Mouse (Mus musculus): ENCODE measurements around the gene Ptx3. TPM values are rescaled to one million over a fixed set of nuclear protein-coding genes. Genes with fewer than 3 reads are reported as not detected.
"Not testable (repeated sequence)": the region's sequence is repeated elsewhere in the genome, so short reads cannot be mapped to it uniquely, and the experiment has no call there.

Ptx3 gene
- total RNA-seq (2021): under 1 TPM; 0.23 to 0.26 TPM
- long read RNA-seq, experiment 1: 0 reads
- long read RNA-seq, experiment 2, partial matches to known transcripts: 0 of 1 reads
- long read RNA-seq, experiment 2, other reads (novel, unspliced or antisense): 0 of 1 reads

DNA sequence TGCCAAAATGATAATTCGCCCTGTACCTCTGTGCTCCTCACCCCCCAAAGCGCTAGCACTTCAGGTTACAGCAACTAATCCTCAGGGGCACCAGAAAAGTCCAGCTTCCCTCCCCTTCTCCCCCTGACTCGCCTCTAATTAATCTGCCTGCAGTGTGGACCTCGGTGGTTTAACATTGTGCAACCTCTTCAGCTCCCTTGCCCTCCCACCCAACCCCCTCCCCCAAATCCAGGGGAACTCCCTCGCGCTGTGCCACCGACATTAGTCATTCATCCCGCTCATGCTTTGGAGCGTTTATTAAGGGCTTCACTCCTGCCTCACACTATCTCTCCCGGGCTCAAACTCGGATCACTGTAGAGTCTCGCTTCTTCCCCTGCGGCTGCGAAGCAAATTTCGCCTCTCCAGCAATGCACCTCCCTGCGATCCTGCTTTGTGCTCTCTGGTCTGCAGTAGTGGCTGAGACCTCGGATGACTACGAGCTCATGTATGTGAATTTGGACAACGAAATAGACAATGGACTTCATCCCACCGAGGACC lies at the start of gene Ptx3:
Gene Ptx3 (plus strand): TSS at position 256 of the 537 bp plus-strand sequence.
- DNase-seq (ENCODE audit: low spot score in 2 of 2): no peak

GRCm38 (mm10) chr3:66172907-66173306 lies 46.8 kb upstream of the Ptx3 start:
- DNase-seq (ENCODE audit: low spot score in 2 of 2): no peak

GRCm38 (mm10) chr3:66179647-66180046 lies 40.1 kb upstream of the Ptx3 start:
- DNase-seq (ENCODE audit: low spot score in 2 of 2): no peak

DNA sequence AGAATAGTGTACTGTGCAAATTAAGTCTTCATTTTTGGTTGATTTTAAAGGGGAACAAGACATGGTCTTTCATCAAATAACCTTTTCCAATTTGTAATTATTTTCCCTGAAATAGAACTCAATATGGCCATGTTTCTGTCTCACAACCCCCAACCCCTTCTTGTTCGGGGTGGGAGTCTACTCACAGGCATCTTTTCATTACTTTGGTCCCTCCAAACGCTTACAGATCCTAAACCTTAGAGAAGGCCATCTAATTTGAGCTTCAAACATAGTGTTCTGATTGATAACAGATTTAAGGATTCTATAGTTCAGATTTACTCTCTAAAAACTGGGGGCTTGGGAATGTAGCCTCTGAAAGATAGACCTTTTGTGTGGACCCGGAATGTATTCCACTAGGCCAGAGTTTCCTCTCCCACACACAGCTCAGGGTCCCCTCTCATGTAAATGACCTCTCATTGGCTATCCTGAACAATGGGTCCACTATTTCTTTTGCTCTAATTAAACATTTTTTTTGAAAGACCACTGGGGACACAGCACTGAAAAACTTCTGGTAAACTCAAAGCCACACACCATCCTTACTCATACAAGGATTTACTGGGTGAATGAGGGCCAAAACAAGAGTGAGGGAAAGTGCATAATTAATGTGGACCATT lies 25.7 kb upstream of the Ptx3 start:
- DNase-seq (ENCODE audit: low spot score in 2 of 2): no peak

GRCm38 (mm10) chr3:66208836-66209573 lies 10.7 kb upstream of the Ptx3 start:
- DNase-seq (ENCODE audit: low spot score in 2 of 2): no peak

DNA sequence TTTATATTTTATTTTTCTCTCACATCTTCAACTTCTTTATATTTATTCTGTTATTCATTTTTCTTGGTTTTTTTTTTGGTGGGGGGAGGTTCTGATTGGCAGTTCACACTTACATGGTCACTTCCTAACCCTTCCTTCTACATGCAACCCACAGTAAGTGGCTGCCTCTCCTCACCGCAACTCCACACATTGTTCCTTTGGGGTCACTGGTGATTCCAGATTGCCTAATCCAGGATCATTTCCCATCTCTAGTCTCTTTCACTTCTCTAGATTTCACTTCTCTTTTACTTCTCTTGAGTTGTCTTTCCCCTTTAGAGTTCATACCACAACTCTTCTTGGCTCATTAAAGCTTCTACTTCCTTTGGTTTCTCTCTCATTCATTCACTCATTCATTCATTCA lies 6.2 kb upstream of the Ptx3 start:
- no peak for DNase-seq (ENCODE audit: low spot score in 2 of 2)

DNA sequence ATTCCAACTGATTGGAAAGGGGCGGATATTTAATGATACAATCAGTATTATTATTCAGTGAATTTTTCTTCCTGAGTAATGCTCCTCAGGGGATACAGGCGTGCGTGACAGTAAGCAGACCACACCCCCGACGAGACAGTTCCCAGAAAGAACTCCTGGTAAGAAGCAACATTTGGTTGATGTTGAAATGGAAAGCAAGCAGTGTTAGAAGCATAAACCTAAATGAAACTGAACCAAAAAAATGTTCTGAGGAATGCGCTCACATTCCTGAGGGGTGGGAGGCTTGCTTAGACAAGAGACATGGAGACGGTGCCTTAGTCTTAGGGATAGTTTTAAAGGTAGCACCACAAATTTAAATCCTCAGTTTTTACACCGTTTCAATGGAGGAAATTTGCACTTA lies 4.0 kb upstream of the Ptx3 start:
- DNase-seq (ENCODE audit: low spot score in 2 of 2): no peak

- DNase-seq (ENCODE audit: low spot score in 2 of 2): peak; percentile 32 to 58
Observed at GRCm38 (mm10) chr3:66220554-66221242, 988 bp downstream of the Ptx3 start.

- no peak for DNase-seq (ENCODE audit: low spot score in 2 of 2)
Observed at GRCm38 (mm10) chr3:66221243-66221611, 1.5 kb downstream of the Ptx3 start.

- no peak for DNase-seq (ENCODE audit: low spot score in 2 of 2)
Observed at GRCm38 (mm10) chr3:66224931-66225537, 5.3 kb downstream of the Ptx3 start.

- DNase-seq (ENCODE audit: low spot score in 2 of 2): not testable (repeated sequence)
Observed at GRCm38 (mm10) chr3:66236234-66236871, 16.6 kb downstream of the Ptx3 start.

DNA sequence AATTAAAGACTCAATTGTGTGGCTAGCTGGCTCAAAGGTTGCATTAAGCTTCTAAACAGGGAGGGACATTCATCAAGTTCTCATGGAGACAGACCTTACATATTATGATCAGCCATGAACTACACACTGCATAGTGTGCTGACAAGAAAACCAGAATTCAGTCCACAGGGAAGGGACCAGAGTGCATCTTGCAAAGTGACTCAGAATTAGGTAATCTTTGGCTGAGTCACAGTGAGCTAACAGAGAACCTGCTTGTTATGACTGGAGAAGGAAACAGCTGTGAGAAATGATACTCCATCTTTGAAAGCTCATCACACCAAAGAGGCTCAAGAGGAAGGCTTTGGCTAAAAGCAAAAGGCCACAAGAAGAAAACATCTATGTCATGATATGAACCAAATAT lies 20.8 kb downstream of the Ptx3 start:
- DNase-seq (ENCODE audit: low spot score in 2 of 2): no peak

- DNase-seq (ENCODE audit: low spot score in 2 of 2): no peak
Observed at GRCm38 (mm10) chr3:66251842-66252241, 32.1 kb downstream of the Ptx3 start.

DNA sequence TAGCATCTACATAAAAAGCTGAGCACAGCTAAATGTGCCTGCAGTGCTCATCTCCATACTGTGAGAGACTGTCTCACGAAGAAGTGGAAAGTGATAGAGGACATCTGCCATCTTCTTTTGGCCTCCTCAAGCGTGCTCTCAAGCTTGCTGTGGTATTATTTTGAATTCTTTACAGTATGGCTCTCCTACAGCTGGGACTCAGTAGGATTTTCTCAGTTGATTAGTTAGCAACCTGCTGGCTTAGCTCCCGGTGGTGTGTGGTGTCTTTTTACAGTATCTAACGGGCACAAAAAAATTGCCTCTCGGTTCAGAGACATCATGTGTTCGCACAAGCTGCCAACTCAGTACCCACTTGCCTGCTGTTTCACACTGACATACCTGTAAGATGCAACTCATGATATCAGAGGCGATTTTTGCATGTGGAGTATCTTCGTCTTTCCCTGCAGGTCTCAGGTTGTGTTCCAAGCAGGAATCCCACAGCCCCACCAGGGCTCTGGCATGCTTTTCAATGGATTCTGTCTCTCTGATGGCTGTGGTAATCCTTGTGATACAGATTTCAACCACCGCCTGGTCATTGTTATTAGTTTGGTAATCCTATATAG lies 34.9 kb downstream of the Ptx3 start:
- DNase-seq (ENCODE audit: low spot score in 2 of 2): peak in 1 of 2 experiments; percentile 17

GRCm38 (mm10) chr3:66262319-66262718 lies 42.6 kb downstream of the Ptx3 start:
- DNase-seq (ENCODE audit: low spot score in 2 of 2): no peak

- no peak for DNase-seq (ENCODE audit: low spot score in 2 of 2)
Observed at GRCm38 (mm10) chr3:66263270-66263669, 43.6 kb downstream of the Ptx3 start.

Measured in left cerebral cortex, adult 18-20 months (tissue).